Mouse (Mus musculus) natural killer cell, adult 2 months (primary cell): ENCODE data around the gene Trem1.

Experiments
- DNase-seq, 2 experiments: peaks; one replicate each; pipeline ENCODE4 v3.0.0; 2022; ENCODE audit warnings: low spot score in 2 of 2

Gene Trem1

DNA sequence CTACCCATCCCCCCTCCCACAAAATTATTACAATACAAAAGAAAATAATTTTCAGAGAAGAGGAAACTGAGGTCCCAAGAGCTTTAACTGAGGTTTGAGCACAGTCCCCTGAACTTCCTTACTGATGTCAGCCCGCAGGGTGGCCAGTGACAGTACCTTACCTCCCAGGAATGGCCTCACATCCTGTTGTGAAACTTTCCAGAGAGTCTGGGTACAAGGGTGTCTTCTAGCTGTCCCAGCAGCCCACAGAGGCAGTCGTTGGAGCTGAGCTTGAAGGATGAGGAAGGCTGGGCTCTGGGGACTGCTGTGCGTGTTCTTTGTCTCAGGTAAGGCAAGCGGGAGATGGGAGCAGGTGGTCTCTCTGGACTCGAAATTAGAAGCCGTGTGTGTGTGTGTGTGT is at the start of gene Trem1:
Gene Trem1 (plus strand): TSS at position 251 of the 400 bp plus-strand sequence.
- DNase-seq, result no peak

DNA sequence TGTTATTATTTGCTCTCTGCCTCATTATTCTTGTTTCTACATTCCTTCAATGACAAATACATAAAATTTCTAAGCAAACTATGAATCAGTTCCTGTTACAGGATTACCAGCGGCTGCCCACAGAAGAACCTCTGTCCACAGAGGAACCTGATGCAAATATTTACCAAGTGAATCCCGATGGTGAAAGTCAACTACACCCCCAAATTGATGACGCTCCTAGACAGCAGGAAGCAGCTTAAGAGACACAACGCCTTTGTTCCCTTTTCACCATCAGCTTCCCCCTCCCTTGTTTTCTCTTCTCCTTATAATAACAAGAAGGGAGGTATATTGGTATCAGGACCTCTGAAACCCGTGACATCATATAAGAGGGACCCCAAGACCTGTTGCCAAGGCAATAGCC is 47.3 kb upstream of the Trem1 start:
- DNase-seq, result no peak

DNA sequence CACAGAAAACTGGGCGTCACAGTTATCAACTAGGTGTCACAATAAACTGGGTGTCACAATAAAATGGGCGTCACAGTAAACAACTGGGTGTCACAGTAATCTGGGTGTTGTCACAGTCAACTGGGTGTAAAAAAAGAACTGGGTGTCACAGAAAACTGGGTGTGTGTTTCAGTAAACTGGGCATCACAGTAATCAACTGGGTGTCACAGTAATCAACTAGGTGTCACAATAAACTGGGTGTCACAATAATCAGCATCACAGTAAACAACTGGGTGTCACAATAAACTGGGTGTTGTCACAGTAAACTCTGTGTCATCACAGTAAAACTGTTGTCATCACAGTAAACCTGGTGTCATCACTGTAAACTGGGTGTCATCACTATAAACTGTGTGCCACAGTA is 40.2 kb upstream of the Trem1 start:
- no peak for DNase-seq

DNA sequence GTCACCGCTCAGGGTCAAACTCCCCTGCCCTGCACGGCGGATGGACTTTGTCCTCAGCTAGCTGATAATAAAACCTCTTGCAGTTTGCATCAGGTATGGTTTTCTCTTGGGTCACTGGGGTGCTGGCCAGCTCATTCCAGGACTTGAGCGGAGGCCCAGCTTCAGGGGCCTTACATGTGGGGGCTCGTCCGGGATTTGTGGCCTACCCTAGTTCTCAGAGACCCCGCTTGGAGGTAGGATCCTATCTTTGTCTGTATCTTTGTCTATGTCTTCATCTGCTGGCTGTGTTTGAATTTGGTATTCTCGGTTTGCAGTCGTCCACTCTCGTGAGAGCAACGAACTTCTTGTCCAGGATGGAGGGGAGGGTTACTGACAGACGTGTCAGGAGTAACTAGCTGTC is 29.5 kb upstream of the Trem1 start:
- no peak for DNase-seq

DNA sequence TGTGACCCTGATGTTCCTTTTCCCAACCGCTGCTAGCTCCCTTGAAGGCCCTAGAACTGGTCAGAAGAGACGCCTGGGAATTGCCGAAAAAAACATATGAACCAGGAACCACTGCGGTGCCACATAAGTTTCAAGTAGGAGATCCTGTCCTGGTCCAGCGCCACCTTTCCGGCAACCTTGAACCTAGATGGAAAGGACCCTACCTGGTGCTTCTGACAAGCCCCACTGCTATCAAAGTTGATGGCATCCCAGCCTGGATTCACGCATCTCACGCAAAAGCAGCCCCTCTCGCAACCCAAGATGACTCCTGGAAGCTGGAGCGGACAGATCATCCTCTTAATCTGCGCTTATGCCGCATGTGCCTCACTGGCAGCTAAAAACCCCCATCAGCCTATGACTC is 20.0 kb upstream of the Trem1 start:
- no peak for DNase-seq

DNA sequence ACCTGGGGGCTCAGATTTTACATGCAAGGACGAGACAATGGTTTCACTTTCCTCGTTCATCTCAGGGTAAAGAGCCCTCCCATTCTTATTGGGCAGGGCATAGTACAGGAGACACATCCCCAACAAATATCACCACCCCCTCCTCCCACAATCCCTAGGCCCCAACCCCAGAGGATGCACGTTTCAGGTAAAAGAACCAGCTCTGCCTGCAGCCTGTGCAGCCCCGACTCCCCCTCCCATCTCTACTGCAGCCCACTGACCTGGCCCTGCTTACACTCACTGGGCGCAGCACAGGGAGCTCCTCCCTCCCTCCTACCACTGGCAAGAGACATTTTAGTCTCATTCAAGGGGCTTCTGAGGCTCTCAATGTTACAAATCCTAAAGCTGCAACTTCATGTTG is 19.1 kb upstream of the Trem1 start:
- DNase-seq, result no peak

DNA sequence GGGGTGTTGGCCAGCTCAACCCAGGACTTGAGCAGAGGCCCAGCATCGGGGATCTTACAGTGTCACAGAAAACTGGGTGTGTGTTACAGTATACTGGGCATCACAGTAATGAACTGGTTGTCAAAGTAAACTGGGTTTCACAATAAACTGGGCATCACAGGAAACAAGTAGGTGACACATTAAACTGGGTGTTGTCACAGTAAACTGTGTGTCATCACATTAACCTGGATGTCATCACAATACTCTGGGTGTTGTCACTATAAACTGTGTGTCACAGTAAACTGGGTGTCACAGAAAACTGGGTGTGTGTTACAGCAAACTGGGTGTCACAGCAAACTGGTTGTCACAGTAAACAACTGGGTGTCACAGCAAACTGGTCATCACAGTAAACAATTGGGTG is 17.1 kb upstream of the Trem1 start:
- DNase-seq, result no peak

DNA sequence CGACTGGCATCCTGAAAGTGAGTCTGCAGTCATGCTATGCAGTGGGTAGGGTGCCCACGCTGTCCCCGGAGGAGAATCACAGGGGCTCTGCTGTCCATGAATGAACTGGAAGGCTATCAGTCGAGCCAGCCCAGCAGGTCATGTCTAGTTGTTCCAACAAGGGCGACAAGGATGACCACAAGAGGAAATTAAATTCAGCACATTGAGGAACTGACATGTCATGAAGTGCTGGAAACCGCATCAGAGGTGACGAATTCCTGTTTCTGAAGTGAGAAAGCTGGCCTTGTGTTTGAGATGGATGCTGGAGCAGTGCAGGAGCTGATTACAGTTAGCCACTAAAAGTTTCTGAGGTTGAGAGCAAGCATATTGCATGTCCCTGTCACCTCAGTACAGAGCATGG is 1.9 kb upstream of the Trem1 start:
- DNase-seq, result no peak

DNA sequence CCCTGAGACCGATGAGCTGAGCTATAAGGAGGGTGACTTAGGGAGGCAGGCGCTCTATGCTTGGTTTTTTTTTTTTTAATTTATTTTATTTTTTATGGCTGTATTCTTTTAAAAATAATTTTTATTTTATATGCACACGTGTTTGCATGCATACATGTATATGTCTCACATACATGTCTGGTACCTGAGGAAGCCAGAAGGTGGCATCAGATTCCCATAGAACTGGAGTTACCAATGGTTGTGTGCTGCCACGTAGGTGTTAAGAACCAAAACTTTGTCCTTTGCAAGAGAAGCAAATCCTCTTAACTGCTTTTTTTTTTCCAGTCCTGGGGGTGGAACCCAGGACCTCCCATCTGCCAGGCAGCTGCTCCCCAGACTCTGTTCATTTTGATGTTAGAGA is 1.2 kb downstream of the Trem1 start:
- DNase-seq, result no peak

DNA sequence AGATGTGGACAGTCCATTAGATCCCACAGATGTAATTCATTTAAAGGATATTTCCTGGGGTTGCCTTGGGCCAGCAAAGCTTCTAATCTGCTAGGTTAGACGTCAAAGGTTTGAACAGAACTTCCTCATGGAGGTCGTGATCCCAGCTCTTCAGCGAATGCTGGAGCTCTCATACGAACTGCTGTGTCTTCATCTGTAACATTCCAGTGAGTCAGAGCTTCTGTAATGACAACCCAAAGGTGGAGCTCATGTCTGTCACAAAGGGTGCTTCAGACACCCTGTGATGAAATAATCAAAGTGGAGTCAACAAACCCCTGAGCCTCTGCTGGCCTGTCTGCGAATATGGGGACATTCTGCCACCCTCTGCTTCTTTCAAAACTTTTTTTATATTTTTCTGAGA is 2.0 kb downstream of the Trem1 start:
- no peak for DNase-seq

DNA sequence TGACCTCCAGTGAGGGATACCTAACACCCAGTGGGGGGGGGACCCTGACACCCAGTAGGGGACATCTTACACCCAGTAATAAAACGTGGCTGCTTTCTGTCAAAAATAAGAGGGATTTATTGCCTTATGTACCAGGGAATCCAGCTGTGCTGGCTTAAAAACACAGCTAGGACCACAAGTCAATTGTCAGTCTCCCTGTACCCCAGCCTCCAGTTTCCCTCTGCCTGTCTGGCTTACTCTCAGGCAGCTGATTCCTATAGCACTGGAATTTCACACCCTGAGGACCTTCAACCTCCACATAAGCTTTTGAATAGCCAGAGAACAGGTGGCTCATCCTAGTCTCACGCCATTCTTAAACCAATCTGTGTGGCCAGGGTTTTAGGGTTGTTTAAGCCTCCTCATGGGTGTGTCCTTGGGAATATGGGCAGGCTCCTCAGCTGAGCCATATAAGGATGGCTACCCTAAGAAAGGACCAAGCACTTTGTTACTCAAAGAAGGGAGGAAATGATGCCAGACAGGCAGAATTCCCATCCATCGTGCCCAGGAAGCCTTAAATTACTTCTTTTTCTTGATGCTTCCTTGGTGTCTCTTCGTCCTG is 3.3 kb downstream of the Trem1 start:
- DNase-seq, result no peak

DNA sequence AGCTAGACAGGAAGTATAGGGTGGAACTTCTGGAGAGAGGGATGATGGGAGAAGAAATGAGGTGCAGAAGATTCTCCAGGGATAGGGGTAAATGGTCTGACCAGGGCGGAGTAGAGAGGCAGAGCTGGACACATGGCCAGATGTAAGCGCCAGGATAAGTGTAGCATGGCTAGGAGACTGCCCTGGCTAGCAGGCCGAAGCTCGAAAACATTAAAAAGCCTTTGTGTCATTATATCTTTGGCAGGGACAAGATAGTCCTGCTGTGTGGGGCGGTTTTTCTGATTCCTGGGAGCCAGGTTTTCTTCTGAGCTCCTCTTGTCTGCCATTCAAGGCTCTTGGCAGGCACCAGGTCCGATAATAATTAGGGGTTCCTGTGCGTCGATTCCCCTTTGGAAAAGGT is 5.1 kb downstream of the Trem1 start:
- DNase-seq, result no peak

DNA sequence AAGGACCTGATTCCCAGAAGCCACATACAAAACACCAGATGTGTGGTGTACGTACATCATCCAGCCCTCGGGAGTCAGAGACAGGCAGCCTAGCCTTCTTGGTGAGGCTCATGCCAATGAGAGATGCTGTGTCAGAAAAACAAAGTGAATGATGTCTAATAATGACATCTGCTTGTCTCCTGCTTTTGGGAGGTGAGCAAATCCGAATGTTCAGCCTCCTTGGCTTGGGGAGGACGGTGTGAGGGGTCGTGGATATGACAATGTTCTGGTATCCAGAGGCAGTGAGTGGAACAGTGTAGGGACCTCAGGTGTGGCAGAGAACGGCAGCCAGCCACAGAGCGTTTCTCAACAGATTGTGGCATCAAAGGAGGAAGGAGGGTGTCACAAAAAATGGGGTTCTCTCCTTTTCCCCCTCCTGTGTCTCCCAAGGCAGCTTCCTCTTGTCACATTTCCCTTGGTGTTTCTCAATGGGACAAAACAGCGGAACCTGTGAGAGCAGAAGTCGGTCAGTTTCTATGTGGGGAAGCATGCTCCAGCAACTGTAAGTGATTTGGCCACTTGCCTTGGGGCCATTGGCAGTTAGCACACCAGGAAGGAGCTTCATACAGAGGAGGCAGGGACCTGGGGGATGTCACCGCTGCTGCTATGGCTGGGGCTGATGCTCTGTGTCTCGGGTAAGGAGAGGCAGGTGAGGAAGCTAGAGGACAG is 14.8 kb downstream of the Trem1 start, which contains the start of gene Trem3:
Gene Trem3 (plus strand): TSS at position 557 of the 708 bp plus-strand sequence.
- DNase-seq, result no peak

DNA sequence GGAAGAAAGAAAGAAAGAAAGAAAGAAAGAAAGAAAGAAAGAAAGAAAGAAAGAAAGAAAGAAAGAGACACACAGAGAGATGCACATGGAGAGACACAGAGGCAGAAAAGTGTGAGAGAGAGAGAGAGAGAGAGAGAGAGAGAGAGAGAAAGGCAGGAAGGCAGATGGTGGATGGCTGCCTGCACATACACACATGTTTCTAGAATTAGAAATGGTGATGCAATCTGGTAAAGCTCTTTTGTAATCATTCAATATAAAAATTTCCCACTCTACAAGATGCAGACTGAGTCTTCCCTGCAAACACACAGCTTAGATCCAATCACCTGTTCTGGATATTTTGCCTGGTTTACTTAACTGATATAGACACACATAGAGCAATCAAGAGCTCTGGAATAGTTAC is 16.5 kb downstream of the Trem1 start:
- no peak for DNase-seq

DNA sequence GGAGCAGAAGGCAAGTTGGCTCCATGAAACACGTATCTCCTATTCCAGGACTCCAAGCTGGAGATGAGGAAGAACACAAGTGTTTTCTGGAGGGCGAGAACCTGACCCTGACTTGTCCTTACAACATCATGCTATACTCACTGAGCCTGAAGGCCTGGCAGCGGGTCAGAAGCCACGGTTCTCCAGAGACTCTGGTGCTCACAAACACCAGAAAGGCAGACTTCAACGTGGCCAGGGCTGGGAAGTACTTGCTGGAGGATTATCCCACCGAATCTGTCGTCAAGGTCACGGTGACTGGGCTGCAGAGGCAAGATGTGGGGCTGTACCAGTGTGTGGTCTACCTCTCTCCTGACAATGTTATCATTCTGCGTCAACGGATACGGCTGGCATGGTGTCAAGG is 16.9 kb downstream of the Trem1 start:
- DNase-seq, result no peak

DNA sequence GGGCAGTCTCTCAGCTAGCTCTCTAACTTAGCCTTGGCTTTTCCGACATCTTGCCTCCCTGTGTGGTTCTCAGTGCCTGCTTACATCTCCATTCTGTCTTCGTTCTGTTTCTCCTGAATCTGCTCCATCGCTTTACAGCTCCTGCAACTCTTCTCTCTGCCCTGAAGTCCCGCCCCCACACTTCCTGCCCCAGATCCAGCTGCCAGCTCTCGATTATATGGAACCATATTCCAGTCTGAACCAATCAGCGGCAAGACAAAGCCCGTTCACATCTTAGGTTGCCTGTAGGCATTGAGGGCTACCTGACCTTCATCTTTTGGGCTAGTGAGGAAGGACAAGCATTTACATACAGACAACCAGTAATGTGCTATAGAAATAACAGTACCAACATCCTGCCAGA is 18.1 kb downstream of the Trem1 start:
- DNase-seq, result no peak

DNA sequence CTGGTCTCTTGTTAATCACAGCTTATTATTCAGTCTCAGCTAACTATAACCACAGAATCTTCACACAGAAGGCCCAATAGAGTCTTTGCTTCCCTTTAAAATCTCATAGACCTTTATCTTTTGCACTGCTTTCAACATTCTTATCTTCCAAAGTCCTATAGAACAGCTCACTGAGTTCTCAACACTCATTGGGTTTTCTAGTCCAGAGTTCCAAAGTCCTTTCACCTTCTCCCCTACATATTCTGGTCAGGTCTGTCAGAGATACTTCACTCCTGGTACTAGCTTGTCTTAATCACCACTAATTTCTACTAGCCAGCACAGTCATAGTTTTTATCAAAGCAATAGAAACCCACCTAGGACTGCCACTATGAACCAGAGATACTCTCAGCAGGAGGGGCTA is 24.0 kb downstream of the Trem1 start:
- no peak for DNase-seq

DNA sequence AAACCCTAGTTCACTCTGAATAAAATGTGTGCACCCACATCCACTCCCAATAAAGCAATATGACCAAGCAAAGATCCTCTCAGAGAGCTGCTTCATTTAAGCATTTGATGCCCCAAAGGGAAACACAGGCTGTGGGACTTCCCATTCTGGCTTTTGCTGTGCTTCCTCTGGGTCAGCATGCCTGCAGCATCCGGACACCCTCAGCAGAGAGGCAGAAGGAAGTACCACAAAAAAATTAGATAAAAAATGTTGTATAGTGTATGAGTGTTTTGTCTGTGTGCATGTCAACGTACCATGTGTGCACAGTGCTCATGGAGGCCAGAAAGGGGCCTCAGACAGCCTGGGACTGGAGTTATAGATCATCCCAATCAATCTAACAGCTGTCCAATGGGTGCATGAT is 29.3 kb downstream of the Trem1 start:
- DNase-seq, result no peak

DNA sequence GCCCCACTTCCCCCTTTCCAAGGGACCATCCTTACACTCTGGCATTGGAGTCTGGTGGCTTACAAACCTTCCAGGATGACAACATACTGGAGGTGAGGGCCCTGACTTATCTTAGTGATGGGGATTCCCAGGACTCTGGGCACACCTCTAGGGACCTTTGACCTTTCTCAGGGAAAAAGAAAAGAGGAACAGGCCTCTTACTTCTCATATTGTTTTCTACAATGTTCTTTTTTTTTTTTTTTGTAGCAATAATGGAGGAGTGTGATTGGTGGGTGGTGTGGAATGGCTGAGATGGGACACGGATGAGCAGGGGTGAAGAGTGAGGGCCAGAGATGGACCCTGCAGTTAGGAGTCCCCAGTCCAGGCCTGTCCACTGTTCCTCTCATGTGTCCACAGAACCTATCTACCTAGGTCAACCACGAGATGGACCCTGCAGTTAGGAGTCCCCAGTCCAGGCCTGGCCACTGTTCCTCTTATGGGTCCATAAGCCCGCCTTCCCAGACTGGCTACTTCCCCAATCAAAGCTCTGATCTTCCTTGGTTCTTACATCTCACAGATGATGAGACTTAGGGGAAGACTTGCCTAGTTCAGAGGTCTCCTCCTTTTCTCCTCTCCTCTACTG is 31.3 kb downstream of the Trem1 start, which contains the start of gene Treml4:
Gene Treml4 (plus strand): TSS at position 555 of the 622 bp plus-strand sequence.
- DNase-seq, result no peak

DNA sequence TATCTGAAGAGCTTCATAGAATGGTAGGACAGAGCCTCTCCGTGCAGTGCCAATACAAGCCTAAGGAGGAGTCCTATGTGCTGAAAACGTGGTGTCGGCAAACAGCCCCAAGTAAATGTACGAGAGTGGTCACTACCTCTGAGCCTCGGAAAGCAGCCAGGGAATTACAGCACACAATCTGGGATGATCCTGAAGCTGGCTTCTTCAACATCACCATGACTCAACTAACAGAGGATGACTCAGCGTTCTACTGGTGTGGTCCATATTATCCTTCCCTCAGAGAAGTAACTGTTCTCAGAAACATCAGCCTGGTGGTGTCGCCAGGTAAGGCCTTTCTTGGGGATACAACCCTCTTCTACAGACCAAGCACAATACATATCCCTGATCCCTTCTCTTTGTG is 32.1 kb downstream of the Trem1 start:
- DNase-seq, result no peak

DNA sequence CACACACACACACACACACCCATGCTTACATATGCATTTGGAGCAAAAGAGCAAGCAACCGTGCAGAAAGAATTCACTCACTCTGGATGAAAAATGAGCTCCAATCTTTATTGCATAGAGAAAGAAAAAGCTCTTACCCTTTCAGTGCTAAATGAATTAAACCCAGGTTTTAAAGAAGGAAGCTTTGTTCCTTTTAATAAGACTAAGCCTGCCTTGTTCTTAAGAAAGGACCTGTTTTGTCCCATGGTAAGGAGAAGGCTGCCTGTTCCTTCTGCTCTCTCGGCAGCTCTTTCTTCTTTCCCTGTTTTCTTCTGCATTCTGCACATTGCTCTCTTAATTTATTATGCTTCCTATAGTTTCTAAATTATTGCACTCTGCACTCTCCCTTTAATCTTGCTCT is 33.6 kb downstream of the Trem1 start:
- DNase-seq, result no peak

DNA sequence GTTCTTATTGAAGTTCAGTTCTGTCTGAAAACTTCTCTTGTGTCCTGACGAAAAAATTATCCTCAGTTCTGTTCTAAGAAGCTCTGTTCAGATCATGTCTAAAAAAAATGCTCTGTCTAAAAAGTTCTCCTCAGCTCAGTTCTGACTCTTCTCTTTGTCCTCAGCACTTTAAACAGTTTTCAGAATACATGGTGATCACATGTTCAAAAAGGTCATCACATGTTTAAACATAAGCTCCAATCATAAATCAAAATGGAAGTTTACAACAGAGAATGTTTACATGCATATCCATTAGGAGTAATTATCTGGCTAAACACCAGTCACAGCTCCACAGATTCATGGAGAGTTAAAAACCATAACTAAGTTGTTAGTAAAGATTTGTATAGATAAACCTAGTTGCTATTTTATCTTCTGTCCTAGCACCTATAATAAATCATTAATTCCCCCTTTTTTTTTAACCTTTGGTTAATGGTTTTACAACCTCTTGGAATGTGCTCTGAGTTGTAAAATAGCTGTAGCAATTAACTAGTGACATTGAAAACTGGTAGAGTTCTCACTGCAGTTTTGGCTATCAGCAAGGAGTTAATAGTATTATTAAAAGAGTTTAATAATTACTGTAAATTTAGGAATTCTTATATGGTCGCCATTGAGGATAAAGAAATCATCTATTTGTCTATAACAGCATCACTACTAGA is 34.2 kb downstream of the Trem1 start:
- no peak for DNase-seq

DNA sequence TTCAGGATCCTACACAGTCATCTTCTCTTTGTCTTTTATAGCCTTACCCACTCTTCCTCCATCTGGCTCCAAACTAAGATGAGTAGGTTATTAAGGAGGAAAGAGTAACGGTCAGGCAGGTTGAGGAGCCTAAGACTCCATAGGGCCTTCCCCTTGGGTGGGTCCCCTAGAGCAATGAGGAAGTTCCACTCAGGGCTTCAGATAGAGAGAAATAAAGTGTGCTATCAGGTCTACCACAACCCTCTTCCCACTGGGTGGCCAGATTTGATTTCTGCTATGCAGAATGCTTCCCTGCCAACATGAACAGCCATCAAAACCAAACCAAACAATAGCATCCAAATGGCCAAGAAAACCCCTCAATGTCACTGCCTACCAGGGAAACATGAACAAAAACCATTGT is 35.0 kb downstream of the Trem1 start:
- no peak for DNase-seq
